In genomic region chr19:3946715-3947114, GRCm38 (mm10) we compare ENCODE assay signal across 8 mouse cellular contexts. TPM values are rescaled to one million over a fixed set of nuclear protein-coding genes. Genes with fewer than 3 reads are reported as not detected.
DNase-seq lines count a peak whose midpoint lies in the region; ATAC-seq lines count a peak whose summit lies in the region.

No protein-coding gene starts in this region.

- ATAC-seq in heart, embryonic 11.5 days (replicated peaks; ENCODE audit: insufficient number of reproducible peaks, low FRiP score, low TSS enrichment), result 0 out of 2 replicates have a peak, but pooled peaks have one; percentile 32

- 11% methylated on average over 2 of the region's 2 CpGs for WGBS in heart, embryonic 11.5 days (ENCODE audit: insufficient replicate concordance)

- peak; percentile 54 to 65 for DNase-seq in CD8-positive naive resting alpha-beta T cell, adult 2 months (ENCODE audit: low read depth in 2 of 2, low spot score in 2 of 2)
- DNase-seq in R1 (ENCODE audit: low read depth, low spot score), result peak; percentile 66
- peak; percentile 82 for DNase-seq in embryo, embryonic 10.5 days (ENCODE audit: low spot score)
- DNase-seq in kidney, postnatal 25 days, result peak; percentile 79 to 88
- peak; percentile 82 for DNase-seq in lung, postnatal 10 days
- peak; percentile 44 for DNase-seq in retina, adult 2 months (ENCODE audit: low read depth, low spot score)
- DNase-seq in thymus, postnatal 4 days, result peak; percentile 83

- H3K4me1 ChIP-seq in heart, embryonic 11.5 days (ENCODE audit: control insufficient read depth, insufficient read depth, low read length), result peaks cover 5% of the 10 kb centered on the region; the same call in 1 of the 2 replicates

- H3K4me3 ChIP-seq in heart, embryonic 11.5 days (ENCODE audit: low read depth, low read length), result no peak overlapping the region

- no peak overlapping the region for H3K4me2 ChIP-seq in heart, embryonic 11.5 days

- no peak overlapping the region for H3K9ac ChIP-seq in heart, embryonic 11.5 days (ENCODE audit: low read depth, low read length)

- H3K27ac ChIP-seq in heart, embryonic 11.5 days (ENCODE audit: low read depth, low read length), result no peak overlapping the region

- no peaks in the 10 kb centered on the region for H3K9me3 ChIP-seq in heart, embryonic 11.5 days (replicated peaks; ENCODE audit: control insufficient read depth, low read length)

- H3K27me3 ChIP-seq in heart, embryonic 11.5 days (ENCODE audit: control insufficient read depth, insufficient read depth, low read length), result peaks cover 11% of the 10 kb centered on the region; the same call in 1 of the 2 replicates

- no peaks in the 10 kb centered on the region; the same call in 1 of the 2 replicates for H3K36me3 ChIP-seq in heart, embryonic 11.5 days (ENCODE audit: control insufficient read depth, insufficient read depth, low read length)

RNA-seq across cellular contexts. Expression of gene Unc93b1, which starts 11.7 kb away (rescaled TPM):
- 4.5 and 6.2 TPM in 2 replicates for polyA plus RNA-seq in heart, embryonic 11.5 days (2014; fragmentation: Nextera tagmentation; extraction: Ambion mirVana)

RNA-seq across cellular contexts. Expression of gene Aldh3b3, which starts 11.7 kb away (rescaled TPM):
- polyA plus RNA-seq in heart, embryonic 11.5 days (2014; fragmentation: Nextera tagmentation; extraction: Ambion mirVana), result not detected in 2 replicates

RNA-seq across cellular contexts. Expression of gene Aldh3b1, which starts 17.1 kb away (rescaled TPM):
- polyA plus RNA-seq in heart, embryonic 11.5 days (2014; fragmentation: Nextera tagmentation; extraction: Ambion mirVana), result 2.3 and 2.4 TPM in 2 replicates

RNA-seq across cellular contexts. Expression of gene Aldh3b2, which starts 25.4 kb away (rescaled TPM):
- polyA plus RNA-seq in heart, embryonic 11.5 days (2014; fragmentation: Nextera tagmentation; extraction: Ambion mirVana), result 0.16 TPM in 1 of 2 replicates, not detected in the other

RNA-seq across cellular contexts. Expression of gene Ndufs8, which starts 34.1 kb away (rescaled TPM):
- 364 and 376 TPM in 2 replicates for polyA plus RNA-seq in heart, embryonic 11.5 days (2014; fragmentation: Nextera tagmentation; extraction: Ambion mirVana)
